Mouse (Mus musculus) common myeloid progenitor, adult 5-6 weeks (primary cell): ENCODE data around the gene Hrh3. TPM values are rescaled to one million over a fixed set of nuclear protein-coding genes. Genes with fewer than 3 reads are reported as not detected.
A peak's percentile ranks its signal among the peaks of the same experiment; 100 is the strongest.

Experiments used
- ATAC-seq: replicated peaks from 2 replicates; pipeline ENCODE4 v1.8.0; 2016; ENCODE audit warnings: low read depth, mild to moderate bottlenecking, moderate TSS enrichment, inconsistent platforms; ENCODE audit not compliant: poor library complexity, severe bottlenecking
- total RNA-seq: library from RNA; stranded (forward); fragments of 200-1000, 187-1606 nt; gene quantifications from 2 replicates; pipeline ENCODE4 v1.2.3, GENCODE M21; 2017

Hrh3 gene
- total RNA-seq, 1 experiment from 2014 or later: not detected

- no peak for ATAC-seq
Measured at GRCm38 (mm10) chr2:180108285-180108684, 4.0 kb upstream of the Hrh3 start.

DNA sequence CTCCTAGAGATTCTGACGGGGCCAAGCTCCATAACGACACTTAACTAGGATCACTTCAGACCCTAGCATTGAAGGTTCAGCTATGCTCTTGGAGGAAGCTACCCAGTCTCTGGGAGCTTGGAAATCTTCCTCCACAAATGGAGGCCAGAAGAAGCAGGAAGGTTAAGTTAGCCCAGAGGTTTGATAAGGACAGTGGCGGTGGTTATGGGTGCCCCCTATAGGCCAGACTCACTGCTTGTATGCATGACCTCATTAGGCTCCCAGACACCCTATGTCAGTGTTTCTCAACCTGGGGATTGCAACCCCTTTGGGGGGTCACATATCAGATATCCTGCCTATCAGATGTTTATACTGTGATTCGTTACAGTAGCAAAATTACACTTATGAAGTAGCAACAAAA lies 2.8 kb upstream of the Hrh3 start:
- peak; percentile 34 for ATAC-seq

GRCm38 (mm10) chr2:180105441-180106190 lies 1.3 kb upstream of the Hrh3 start:
- no peak for ATAC-seq

- ATAC-seq: no peak
Measured at GRCm38 (mm10) chr2:180104659-180105377, 530 bp upstream of the Hrh3 start.

GRCm38 (mm10) chr2:180103151-180103977 lies 924 bp downstream of the Hrh3 start:
- ATAC-seq: no peak

GRCm38 (mm10) chr2:180099529-180099928 lies 4.8 kb downstream of the Hrh3 start:
- peak; percentile 40; the same call in 1 of the 2 replicates for ATAC-seq

DNA sequence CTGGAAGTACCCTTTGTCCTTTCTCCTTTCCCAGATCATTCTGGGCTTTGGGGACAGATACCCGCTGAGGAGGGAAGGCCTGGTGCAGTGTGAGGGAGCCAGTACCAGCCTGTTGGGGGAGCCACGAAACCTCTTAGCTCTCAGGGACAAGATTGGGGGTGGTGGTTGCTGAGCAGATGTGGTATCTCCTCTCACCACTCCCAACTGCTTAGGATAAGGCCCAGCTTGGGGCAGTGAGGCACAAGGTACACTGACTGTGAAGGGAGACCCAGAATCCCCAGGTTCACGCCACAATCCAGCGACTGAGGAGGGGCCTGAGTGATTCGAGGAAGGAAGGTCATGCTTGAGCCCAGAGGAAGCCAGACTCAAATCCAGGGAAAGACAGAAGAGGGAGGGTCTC lies 6.1 kb downstream of the Hrh3 start:
- ATAC-seq: peak; percentile 61

DNA sequence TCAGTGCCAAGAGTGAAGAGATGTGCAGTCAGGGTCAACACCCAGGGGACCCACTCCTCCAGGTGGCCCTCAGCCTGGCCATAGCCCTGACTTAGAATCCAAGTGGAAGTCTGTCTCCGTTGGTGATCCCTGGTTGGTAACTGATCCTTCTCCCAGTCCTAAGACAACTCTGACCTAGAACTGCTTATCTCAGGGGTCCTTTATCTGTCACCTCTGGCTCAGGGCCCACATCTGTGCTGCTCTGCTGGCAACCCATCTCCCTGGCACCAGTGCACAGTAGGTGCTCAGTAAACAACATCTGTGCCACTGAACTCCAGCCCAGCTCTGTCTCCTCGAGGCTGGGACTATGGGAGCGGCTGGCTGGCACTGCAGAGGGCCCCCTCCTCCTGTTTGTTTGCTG lies 6.7 kb downstream of the Hrh3 start:
- no peak for ATAC-seq

DNA sequence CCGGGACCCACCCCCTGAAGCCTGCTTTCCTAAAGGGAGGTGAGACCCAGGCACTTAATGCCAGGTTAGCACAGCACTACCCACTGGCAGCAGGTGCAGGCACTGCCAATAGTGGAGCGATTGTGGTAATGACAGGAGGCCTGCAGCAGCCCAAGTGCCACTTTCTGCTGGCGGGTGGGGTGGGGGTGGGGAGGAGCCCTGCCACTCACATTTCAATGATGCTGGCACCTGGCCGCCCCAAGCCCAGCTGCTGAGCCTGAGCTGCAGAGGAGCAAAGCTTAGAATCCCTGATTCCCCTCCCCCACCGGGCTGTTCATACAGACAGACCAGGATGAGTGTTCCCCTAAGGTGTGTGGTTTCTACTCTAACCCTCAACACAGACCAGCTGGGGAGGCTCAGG lies 8.6 kb downstream of the Hrh3 start:
- ATAC-seq: no peak

DNA sequence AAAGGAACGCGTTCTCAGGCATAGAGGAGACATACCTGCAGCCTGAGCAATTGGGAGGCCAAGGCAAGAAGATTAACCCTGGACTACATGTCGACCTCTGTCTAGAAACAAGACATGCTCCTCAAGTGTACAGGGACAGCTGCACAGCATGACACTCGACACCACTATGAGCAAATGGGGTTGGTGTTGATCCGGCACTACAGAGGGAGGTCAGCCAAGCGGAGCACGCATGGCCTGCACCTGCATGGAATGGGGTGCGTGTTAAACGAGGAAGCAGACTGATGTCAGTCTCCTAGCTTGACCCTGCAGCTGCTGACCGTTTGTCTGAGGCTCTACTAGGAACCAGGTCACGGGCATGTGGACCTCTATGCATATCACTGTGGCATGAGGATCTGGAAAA lies 14.0 kb downstream of the Hrh3 start:
- ATAC-seq: no peak

GRCm38 (mm10) chr2:180087472-180087871 lies 16.8 kb downstream of the Hrh3 start:
- 0 out of 2 replicates have a peak, but pooled peaks have one; percentile 43 for ATAC-seq

- ATAC-seq: no peak
Measured at GRCm38 (mm10) chr2:180086637-180087027, 17.7 kb downstream of the Hrh3 start.

DNA sequence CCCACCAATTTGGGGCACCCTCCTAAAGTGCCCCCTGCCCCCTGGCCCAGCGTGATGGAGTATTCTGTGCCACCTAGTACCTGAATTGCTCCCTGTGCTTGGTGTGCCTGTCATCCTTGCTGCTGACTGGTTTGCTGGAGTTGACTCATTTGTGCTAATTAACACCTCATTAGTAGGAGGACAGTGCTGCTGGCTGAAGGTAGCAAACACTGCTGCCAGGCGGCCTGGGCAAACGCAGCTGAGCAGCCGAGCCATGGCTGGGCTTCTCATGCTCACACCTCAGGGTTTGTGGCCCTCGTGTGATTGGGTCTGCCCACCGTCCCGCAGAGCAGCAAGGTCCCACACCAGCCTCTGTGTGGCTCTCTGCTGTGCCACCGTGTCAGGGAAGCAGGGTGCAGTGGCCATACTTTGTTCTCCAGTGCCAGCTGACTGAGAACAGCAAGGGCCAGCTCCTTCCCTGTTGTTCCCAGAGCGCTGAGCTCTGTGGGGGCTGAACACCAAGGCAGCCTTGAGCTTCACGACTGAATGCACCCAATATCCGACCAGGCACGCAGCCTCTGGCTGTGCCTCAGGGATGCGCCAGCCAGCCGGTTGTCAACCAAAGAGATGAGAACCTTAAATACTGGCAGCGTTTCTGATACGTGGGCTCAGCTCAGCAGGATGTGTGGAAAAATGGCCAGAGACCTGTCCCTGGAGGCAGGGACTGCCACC lies 18.2 kb downstream of the Hrh3 start:
- no peak for ATAC-seq

GRCm38 (mm10) chr2:180084565-180084964 lies 19.7 kb downstream of the Hrh3 start:
- no peak for ATAC-seq

- ATAC-seq: no peak
Measured at GRCm38 (mm10) chr2:180083063-180083462, 21.2 kb downstream of the Hrh3 start.

GRCm38 (mm10) chr2:180080680-180081079 lies 23.6 kb downstream of the Hrh3 start:
- ATAC-seq: no peak

DNA sequence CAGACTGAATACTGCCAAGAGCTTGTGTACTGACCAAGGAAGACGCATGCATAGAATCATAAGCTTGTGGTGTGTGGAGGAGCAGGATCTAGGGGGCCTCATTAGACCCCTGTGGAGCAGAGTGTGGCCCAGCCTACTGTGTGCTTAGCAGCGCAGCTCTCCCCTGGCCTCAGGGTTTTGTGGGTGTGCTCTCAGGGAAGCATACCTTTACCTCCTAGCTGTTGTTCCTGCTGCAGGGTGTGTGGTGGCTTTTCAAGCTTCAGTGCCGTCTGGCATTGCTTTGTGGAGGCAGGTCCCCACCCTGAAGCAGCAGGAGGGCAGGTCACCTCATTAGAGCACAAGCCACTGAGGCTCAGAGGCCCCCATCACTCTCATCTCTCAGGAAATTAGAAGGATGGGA lies 26.7 kb downstream of the Hrh3 start:
- ATAC-seq: no peak

- ATAC-seq: no peak
Measured at GRCm38 (mm10) chr2:180072886-180073285, 31.4 kb downstream of the Hrh3 start.

DNA sequence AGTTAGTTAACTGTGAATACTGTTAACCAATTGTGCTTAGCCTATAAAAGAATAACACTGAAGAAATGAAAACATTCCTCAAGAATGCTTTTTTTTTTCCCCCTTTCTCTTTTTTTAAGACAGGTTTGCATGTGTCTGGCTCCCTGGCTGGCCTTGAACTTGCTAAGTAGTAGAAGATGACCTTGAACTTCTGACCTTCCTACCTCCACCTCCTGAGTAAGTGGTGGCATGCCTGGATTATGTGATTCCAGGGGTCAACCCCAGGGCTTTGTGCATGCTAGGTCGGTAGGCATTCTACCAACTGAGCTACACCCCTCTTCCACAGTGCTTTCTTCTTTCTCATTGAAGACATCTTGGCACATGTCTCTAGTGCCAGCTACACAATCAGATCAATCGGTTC lies 32.6 kb downstream of the Hrh3 start:
- no peak for ATAC-seq
